Mouse (Mus musculus) bone marrow, adult 2 months (tissue): Measurements from ENCODE around the gene Ipp.

Experiments used
- CTCF ChIP-seq: fragments of 200-500 bp; IDR thresholded peaks from 2 replicates; pipeline ENCODE4 v1.5.1; 2011; ENCODE audit warnings: low read length, control low read depth; ENCODE audit not compliant: control insufficient read depth, insufficient read depth
- POLR2A ChIP-seq: fragments of 200-500 bp; IDR thresholded peaks from 2 replicates; pipeline ENCODE4 v1.6.1; 2011; ENCODE audit warnings: low read depth, mild to moderate bottlenecking, control low read depth, low read length, borderline replicate concordance; ENCODE audit not compliant: control insufficient read depth

GRCm38 (mm10) chr4:116491886-116492285 lies 15.5 kb upstream of the Ipp start:
- TF ChIP-seq POLR2A: no peak
- no peak for TF ChIP-seq CTCF
